Mouse (Mus musculus) gastrocnemius, postnatal 14 days (tissue): ENCODE data around the gene Eif5. TPM values are rescaled to one million over a fixed set of nuclear protein-coding genes. Genes with fewer than 3 reads are reported as not detected.
"Not testable (repeated sequence)": the region's sequence is repeated elsewhere in the genome, so short reads cannot be mapped to it uniquely, and the experiment has no call there.

Experiments used
- DNase-seq: peaks from one replicate; pipeline ENCODE4 v3.0.0; 2021; ENCODE audit warnings: mixed read lengths
- intact Hi-C: fragments of 180-260 bp; cut with DNase I; formaldehyde crosslinking; loops from one replicate; pipeline ENCODE4 v1.15.1; 2025; ENCODE audit warnings: low total_unique reads
- long read RNA-seq, 2 experiments: library from polyadenylated mRNA; stranded (forward); transcript quantifications; one replicate each; pipeline ENCODE4 v2.0.0; 2021
- total RNA-seq, 2 experiments: library from RNA; stranded (reverse); gene quantifications; 2 replicates each; pipeline ENCODE4 v1.2.3; 2021

Eif5 gene
- total RNA-seq, result 100 to 1,000 TPM; 111 to 128 TPM
- long read RNA-seq, experiment 1, full-length matches to known transcripts, result 102 of 128 reads
- long read RNA-seq, experiment 1, partial matches to known transcripts, result 18 of 128 reads
- long read RNA-seq, experiment 1, other reads (novel, unspliced or antisense), result 8 of 128 reads
- long read RNA-seq, experiment 2, full-length matches to known transcripts, result 156 of 199 reads
- long read RNA-seq, experiment 2, partial matches to known transcripts, result 33 of 199 reads
- long read RNA-seq, experiment 2, other reads (novel, unspliced or antisense), result 10 of 199 reads

DNA sequence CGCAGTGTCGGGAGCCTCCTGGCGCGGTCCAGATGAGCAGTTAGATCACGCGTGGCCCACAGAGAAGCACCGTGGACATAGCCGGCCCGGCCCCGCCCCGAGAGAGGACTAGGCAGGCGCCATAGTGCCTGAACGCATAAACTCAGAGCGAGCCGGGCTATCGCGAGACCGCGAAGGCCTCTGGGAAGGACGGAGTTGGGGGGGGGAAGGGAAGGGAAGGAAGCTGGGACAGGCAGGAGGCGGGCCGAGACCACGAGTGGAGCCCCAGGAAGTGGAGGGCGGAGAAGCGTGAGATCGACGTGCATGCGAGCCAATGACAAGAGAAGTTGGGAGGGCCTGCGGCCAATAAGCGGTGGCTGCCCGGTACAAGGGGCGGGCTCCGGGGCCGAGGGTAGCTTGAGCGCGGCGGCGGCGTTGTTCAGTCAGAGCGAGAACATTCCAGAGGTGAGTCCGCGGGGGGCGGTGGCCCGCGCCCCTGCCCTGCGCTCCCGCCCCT is at the start of gene Eif5:
Eif5 (plus strand) TSS at position 221 of the 496 bp plus-strand sequence.
- peak; percentile 99 for DNase-seq
- intact Hi-C loops, result no loop called here

DNA sequence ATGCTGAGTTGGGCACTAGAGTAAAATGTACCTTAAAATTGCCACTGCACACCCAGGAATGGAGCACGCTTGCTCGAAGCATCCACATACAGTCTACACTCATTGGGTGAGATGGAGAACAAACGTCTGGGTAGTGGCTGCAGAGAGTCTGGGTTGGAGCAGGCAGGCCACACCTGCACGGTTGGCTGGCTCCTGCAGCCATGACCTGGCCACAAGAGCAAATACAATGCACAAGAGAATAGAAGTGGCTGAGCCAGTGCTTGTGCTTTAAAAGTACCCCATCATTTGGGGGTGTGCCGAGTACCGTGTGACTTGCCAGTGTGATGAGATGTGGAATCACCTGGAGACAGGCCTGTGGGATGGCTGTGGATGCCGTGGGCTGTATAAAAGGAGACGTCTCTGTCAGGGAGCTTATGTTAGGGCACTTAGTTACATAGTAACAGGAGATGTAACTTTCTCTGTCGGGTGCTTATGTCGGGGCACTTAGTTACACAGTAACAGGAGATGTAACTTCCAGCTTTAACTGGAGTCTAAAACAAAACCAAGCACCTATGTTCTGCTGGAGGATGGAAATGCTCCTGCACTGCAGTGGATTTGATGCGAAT is 48.5 kb upstream of the Eif5 start:
- intact Hi-C loops, result no loop called here
- DNase-seq, result no peak

DNA sequence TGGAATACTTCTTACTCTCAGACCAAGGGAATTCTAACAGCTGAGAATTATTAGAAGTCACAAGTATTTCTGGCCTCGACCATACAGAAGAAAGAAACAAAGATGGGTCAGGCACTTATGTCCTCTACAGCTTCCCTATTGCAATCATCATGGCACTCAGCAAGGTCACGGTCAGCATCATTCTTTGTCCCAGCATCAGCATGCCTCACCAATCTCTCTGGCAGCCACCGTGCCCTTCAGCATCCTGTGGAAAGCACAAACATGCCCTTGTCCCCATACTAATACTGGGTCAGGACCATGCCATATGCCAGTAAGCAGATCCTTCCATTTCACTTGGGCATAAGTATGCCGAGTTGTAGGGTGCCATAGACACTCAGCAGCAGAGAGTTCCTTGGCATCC is 42.9 kb upstream of the Eif5 start:
- intact Hi-C loops, result no loop called here

DNA sequence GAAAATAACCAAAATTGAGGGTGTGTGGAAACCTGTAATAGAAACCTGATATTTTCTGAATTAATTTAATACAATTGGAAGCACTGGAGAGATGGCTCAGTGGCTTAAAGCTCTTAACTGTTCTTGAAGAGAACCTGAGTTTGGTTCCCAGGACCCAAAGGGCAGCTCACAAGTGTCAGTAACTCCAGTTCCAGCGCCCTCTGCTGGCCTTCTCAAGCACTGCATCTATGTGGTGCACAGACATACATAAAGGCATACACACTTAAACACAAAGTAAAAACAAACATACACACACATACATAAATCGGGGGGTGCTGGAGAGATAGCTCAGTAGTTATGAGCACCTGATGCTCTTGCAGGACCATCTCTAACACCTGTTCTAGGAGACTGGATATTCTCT is 40.7 kb upstream of the Eif5 start:
- DNase-seq, result no peak
- intact Hi-C loops, result no loop called here

More for the DNA sequence above, 42.9 kb upstream of the Eif5 start:
- no peak for DNase-seq

DNA sequence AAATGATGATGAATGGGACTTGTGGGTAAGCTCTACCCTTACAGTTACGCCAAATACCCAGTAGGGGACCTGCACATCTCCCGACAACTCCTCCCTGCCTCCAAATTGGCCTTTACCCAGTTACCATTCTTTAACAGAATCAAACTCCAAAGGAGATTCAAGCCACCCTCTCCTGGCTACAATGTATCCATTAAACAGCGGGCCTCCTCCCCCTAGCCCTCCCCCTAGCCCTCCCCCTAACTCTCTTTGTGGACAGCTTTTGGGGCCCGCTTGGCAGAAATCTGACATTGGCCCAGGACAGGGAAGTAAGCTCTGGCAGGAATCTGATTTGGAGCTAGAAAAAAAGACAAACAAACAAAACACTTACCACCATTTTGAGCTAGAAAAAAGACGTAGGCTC is 38.2 kb upstream of the Eif5 start:
- intact Hi-C loops, result no loop called here
- no peak for DNase-seq

DNA sequence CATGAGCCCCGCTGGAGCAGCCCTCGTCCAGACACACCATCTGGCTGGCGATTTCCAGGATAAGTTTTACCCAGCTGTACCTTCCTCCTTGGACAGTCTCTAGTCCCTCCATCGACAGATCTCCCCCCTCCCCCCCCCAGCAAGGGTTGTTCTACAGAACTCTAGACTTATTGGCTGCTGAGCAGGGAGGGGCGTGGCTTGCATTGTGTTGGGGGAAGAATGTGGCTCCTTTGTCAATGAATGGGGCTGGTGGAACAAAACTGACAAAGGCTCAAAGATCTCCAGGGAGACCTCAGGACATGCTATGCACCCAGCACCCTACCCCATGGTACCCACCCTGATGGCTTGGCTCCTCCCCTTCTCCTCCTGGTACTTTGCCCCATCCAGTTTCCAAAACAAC is 37.1 kb upstream of the Eif5 start:
- intact Hi-C loops, result no loop called here
- DNase-seq, result no peak

DNA sequence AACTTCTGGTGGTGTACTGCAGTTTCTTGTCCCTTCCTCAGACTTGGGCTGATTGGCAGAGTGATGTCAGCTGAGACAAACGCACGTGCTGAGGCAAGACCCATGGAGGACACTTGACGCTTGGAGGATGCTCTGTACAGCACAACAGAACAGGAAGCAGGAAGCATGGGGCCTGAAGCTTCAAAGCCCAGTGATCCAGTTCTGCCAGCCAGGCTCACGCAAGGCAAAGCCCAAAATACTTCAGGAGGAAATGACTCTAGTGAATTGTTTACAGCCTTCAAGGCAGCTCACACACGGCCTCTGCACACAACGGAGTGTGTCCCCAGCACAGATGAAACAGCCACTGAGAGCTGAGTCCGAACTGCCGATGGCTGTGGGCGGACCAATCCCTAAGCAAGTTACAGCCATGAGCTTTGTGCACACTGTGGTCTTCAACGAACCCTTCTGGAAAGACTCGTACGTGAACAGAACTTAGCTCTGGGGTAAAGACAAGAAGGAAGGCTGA is 34.7 kb upstream of the Eif5 start:
- no peak for DNase-seq
- intact Hi-C loops, result no loop called here

DNA sequence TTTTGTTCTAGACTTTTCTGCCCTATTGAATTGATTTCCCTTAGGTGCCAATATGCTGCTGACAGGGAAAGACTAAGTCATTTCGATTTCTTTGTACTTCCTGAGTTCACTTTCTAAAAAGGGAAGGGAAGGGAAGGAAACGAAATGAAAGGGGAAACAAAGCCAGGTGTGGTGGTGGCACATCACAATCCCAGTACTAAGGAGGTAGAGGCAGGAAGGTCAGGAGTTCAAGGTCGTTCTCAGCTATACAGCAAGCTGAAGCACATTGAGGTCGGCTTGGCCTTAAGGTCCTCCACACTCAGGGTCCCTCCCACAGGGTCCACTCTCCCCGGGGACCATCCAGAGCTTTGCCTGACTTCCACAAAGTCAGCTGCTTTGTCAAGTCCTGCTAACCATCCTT is 34.2 kb upstream of the Eif5 start:
- intact Hi-C loops, result no loop called here
- no peak for DNase-seq

DNA sequence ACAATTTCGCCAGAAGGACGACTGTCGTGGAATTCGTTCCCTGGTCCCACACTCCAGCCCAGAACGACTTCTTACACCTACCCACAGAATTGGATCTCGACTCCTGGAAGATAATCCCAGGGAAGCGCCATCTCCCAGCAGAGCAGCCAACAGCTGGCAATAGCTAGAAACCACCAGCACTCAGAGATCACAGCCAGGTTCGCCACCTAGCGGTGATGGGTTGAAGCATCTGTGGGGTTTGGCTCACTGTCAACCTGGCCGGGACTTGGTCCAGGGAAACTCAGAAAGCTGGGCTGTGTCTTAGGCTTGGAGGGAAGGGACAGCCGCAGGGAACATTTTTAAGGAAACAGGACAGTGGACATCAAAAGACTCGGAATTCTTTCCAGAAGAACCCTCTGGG is 32.9 kb upstream of the Eif5 start:
- DNase-seq, result peak; percentile 93
- intact Hi-C loops, result no loop called here

DNA sequence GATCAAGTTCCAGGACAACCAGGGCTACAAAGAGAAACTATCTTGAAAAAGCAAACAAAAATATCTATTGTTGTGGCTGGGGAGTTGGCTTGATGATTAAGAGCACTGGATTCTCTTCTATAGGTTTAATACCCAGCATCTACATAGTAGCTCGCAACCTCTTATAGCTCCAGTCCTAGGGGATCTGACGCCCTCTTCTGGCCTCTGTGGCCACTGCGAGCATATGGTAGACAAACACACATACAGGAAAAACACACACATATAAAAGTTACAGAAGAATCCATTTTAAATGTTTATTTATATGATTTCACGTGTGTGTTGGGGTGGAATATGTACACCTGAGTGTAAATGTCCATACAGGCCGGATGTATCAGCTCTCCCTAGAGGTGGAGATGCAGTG is 30.8 kb upstream of the Eif5 start:
- DNase-seq, result no peak
- intact Hi-C loops, result no loop called here

DNA sequence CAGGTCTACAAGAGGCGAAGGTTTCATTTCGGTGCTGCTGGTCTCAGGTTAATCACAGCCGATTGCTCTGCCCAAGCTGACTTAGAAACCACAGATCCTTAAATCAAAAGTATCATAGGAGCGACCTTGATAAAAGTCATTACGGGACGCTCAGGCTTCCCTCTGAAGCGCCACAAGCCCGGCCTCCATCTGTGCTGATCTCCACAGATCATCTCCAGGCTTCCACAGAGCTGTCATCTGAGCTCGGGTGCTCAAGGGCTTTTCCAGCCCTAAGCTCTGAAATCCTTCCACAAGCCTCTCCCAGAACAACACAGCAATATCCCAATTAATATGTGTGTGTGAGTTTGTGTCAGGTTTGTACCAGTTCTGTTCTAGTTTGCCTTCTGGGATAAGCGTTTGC is 29.9 kb upstream of the Eif5 start:
- intact Hi-C loops, result no loop called here
- DNase-seq, result no peak

DNA sequence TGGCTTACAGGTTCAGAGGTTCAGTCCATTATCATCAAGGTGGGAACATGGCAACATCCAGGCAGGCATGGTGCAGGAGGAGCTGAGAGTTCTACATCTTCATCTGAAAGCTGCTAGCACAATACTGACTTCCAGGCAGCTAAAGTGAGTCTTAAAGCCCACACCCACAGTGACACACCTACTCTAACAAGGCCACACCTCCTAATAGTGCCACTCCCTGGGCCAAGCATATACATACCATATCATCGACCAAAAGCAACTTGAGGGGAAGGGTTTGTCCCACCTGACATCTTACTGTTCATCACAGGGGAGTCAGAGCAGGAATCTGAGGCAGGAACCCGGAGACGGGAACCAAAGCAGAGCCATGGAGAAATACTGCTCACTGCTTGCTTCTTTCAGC is 29.4 kb upstream of the Eif5 start:
- intact Hi-C loops, DNase-seq: not testable (repeated sequence)

DNA sequence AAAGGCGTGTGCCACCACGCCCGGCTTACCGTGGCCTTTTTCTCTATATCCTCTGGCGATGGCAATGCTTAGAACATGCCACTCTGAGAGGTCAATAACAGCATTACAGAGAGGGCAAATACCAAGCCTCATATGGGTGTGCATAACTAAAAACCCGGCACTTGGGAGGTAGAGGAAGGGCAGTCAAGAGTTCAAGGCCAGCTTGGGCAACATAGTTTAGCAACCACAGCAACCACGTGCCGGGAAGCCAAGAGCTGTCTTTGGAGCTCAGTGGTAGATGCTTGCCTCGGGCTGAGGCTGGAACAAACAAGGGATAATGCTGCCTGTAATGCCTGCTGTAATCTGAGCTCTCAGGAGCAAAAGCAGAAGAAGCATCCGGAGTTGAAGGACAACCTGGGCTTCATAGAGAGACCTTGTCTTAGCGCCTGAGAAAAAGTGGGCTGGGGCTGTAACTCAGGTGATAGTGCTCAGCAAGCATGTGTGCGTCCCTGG is 25.2 kb upstream of the Eif5 start:
- intact Hi-C loops, result no loop called here
- no peak for DNase-seq

DNA sequence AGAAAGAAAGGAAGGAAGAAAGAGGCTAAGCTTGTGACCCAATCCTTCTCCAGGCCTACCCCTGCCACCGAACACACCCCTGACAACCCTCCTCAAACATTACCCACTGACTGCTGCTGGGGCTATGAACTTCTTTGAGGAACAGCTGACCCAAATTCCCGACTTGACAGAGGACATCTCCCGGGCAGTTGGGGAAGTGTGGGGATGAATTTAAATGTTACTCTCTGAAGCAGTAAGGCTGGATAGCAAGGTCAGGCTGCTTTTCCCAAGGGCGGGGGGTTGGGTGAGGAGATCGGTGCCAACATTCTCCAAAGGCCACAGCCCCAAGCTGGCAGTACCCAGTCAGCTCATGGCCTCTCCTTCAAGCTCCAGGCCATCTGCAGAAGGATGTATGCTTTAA is 24.1 kb upstream of the Eif5 start:
- intact Hi-C loops, result no loop called here
- no peak for DNase-seq

DNA sequence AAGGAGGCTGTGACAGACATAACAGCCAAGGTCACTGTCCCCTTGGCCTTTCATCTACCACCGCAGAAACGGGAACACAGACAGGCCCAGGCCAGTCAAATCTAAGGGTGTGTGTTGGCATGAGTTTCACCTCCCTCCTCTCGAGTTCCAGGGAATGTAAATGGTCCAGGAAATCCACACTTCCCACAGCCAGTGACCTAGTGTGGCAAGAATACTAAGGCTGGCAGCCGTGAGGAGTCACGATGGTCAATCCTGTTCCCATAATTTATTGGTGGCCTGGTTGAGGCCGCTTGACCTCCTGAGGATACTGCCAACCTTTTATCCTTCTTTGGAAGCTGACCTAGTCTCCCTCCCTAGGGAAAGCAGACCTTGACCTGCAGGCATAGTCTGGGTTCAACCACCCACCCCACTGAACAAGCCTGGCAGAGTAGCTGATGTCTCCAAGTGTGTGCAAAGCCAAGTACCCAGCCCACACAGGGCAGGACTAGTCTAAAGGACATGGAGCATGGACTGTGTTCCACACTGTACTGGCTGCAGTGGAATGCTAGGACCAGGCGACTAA is 23.5 kb upstream of the Eif5 start:
- intact Hi-C loops, result no loop called here

DNA sequence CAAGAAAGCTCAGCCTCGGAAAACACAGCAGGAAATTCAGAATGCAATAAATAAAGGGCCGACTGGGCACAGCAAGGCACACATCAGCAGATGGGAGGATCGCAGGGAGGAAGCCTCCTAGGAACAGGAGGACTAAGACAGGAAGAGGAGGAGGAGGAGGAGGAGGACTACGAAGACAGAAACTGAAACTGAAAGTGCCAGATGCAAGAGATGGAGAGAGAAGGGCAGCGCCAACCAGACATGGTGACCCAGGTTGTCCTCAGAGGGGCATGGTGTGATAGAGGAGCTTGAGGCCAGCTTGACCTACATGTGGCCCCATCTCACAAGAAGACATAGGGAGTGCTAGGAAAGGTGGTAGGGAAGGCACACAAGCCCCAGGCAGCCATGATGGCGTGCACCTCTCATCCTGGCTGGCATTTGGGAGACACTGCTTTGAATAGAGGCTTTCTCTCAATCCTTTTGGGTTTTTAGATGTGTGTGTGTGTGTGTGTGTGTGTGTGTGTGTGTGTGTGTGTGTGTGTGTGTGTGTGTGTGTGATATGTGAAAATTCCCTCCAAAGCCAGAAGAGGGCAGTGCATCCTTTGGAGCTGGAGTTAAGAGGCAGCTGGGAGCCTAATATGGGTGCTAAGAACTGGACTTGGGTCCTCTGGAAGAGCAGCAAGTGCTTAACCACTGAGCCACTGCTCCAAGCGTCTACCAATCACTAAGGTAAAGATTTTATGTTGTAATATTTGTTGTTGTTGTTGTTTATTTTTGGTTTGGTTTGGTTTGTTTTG is 22.8 kb upstream of the Eif5 start:
- intact Hi-C loops, result no loop called here
- no peak for DNase-seq

More for the DNA sequence above, 23.5 kb upstream of the Eif5 start:
- DNase-seq, result no peak

DNA sequence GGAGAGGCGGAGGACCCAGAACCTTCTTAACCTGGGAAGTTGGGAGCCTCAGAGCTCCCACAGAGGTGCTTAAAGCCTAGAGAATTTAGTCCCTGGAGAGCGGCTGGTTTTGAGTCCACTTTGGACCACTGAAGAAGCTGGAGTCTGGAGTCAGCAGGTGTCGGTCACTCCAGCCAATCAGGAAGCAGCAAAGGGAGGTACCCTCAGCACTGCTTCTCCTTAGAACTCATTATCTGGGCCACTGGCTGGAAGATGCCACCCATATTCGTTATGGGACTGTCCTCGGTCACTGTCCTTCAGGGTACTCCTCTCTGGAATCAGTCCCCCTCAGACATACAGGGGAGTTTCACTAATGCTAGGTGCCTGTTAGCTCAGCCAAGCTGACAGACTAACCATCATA is 21.9 kb upstream of the Eif5 start:
- intact Hi-C loops, result no loop called here
- DNase-seq, result no peak

DNA sequence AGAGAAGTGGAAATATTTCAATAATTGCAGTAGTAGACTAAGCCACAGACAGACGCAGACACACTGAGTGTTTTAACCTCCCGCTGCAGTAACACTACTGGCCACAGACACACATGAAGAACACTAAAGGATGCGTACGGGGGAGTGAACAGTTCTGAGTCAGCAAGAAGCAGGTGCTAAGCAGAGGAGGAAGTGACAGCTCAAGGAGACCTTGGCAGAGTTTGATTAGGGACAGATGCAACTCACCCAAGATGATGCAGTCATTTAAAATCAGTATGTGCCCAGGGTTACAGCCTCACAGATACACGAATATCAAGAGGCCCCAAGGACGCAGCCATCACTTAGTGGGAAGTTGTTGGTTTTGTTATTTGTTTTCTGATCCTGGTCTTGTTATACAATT is 21.0 kb upstream of the Eif5 start:
- no peak for DNase-seq
- intact Hi-C loops, result no loop called here

DNA sequence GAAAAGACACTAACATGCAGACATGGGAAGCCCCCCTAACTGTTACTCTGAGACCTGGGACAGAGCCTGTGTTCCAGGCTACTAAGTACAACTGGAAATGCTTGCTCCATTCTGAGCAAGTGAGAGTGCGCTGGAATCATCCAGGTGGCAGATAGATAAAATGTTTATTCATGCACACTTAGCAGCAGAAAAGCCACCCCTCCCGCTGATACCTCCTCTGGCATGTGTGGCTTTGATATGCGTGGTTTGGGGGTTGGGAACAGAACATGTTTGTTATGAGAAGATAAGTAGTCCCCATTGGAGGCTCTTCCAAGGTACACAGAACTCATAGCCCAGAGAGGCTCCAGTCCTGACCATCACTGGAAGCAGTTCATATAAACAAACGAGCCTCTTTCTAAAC is 19.9 kb upstream of the Eif5 start:
- intact Hi-C loops, result no loop called here

DNA sequence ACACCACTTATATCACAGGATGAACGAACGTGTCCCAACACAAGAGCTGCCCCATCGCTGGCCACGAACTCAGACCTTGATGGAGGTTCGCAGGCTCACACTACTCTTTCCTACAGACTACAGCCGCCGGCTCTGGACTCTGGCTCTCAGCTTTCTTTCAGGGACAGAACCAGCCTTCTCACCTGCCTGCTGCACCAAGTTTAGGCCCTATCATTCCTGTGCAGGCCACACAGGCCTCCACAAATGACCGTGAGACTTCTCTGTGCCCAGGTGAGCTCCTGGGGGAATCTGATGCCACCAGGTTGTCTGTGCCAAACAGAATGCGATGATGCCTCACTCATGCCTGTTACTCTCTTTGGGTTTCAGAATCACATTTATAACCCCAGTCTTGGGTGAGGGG is 19.4 kb upstream of the Eif5 start:
- DNase-seq, result no peak
- intact Hi-C loops, result no loop called here

More for the DNA sequence above, 19.9 kb upstream of the Eif5 start:
- no peak for DNase-seq
